ENCODE assay signal across 7 mouse cellular contexts in genomic region chr3:75556695-75557291, GRCm38 (mm10). TPM values are rescaled to one million over a fixed set of nuclear protein-coding genes. Genes with fewer than 3 reads are reported as not detected.
DNase-seq lines count a peak whose midpoint lies in the region; ATAC-seq lines count a peak whose summit lies in the region.

TSS of gene Pdcd10 (minus strand) at chr3:75556856.

- peak within 1 kb of the TSS; percentile 92 for H3K9ac ChIP-seq in intestine, embryonic 16.5 days (ENCODE audit: low read depth, low read length)
- H3K9ac ChIP-seq in midbrain, embryonic 11.5 days (ENCODE audit: low read length): peak within 1 kb of the TSS; percentile 87

- WGBS in intestine, embryonic 16.5 days: under 1% methylated on average over 35 of the region's 35 CpGs
- WGBS in midbrain, embryonic 11.5 days: under 1% methylated on average over 35 of the region's 35 CpGs

- DNase-seq in adrenal gland, adult 8-10 months: peak; percentile 100
- peak; percentile 99 for DNase-seq in embryo, embryonic 9.5 days (ENCODE audit: extremely low spot score)
- peak; percentile 92 to 97 for DNase-seq in gastrocnemius, postnatal 4 days (ENCODE audit: low spot score in 2 of 2)
- DNase-seq in left cerebral cortex, postnatal 36 days (ENCODE audit: low spot score in 2 of 2): peak; percentile 97 to 99
- peak; percentile 100 for DNase-seq in midbrain, embryonic 11.5 days (ENCODE audit: low spot score, missing footprints)
- peak; percentile 99 for DNase-seq in skeletal muscle tissue, adult 2 months (ENCODE audit: low read depth, low spot score)

- intact Hi-C loops in left cerebral cortex, postnatal 36 days (cut with DNase I): loop anchor here (10.0 kb wide), 1 partner anchor 158 kb away; no protein-coding TSS in a partner anchor

- ATAC-seq in intestine, embryonic 16.5 days: peak; percentile 97
- peak; percentile 97 for ATAC-seq in midbrain, embryonic 11.5 days (ENCODE audit: low FRiP score)

- no peaks in the 10 kb centered on the region for H3K9me3 ChIP-seq in intestine, embryonic 16.5 days (ENCODE audit: control insufficient read depth, low read length)
- H3K9me3 ChIP-seq in midbrain, embryonic 11.5 days (ENCODE audit: control insufficient read depth, low read length): no peaks in the 10 kb centered on the region

- peak within 1 kb of the TSS; percentile 84 for H3K27ac ChIP-seq in intestine, embryonic 16.5 days (ENCODE audit: low read length)
- peak within 1 kb of the TSS; percentile 49 for H3K27ac ChIP-seq in midbrain, embryonic 11.5 days (ENCODE audit: low read depth, low read length)

- H3K4me1 ChIP-seq in intestine, embryonic 16.5 days (ENCODE audit: control insufficient read depth, insufficient read depth, low read length): peaks cover 3% of the 10 kb centered on the region
- H3K4me1 ChIP-seq in midbrain, embryonic 11.5 days (ENCODE audit: control insufficient read depth, insufficient read depth, low read length): peaks cover 3% of the 10 kb centered on the region; the same call in 1 of the 2 replicates

- no peaks in the 10 kb centered on the region for H3K27me3 ChIP-seq in intestine, embryonic 16.5 days (replicated peaks; ENCODE audit: control insufficient read depth, insufficient read depth, low read length)
- no peaks in the 10 kb centered on the region for H3K27me3 ChIP-seq in midbrain, embryonic 11.5 days (ENCODE audit: control insufficient read depth, insufficient read depth, low read length)

- H3K36me3 ChIP-seq in intestine, embryonic 16.5 days (ENCODE audit: control insufficient read depth, insufficient read depth, low read length): no peaks in the 10 kb centered on the region
- no peaks in the 10 kb centered on the region for H3K36me3 ChIP-seq in midbrain, embryonic 11.5 days (ENCODE audit: control insufficient read depth, insufficient read depth, low read length)

- H3K4me3 ChIP-seq in intestine, embryonic 16.5 days (ENCODE audit: low read length): peak within 1 kb of the TSS; percentile 98
- peak within 1 kb of the TSS; percentile 89 for H3K4me3 ChIP-seq in midbrain, embryonic 11.5 days (ENCODE audit: low read depth, low read length)

- peak within 1 kb of the TSS; percentile 61 for H3K4me2 ChIP-seq in intestine, embryonic 16.5 days (ENCODE audit: low read depth, low read length)
- H3K4me2 ChIP-seq in midbrain, embryonic 11.5 days: peak within 1 kb of the TSS; percentile 71

RNA-seq across cellular contexts. Expression of gene Pdcd10, which starts in this region (rescaled TPM):
- 10 to 100 TPM; 62.9 to 74.6 (median 70.4) TPM for total RNA-seq in adrenal gland, adult 8-10 months (2022)
- 10 to 100 TPM; 34.7 to 39.7 TPM for total RNA-seq in gastrocnemius, postnatal 4 days (2021)
- 74.2 and 79.9 TPM in 2 replicates for polyA plus RNA-seq in intestine, embryonic 16.5 days (2015; fragmentation: Nextera tagmentation; extraction: Ambion mirVana)
- total RNA-seq in left cerebral cortex, postnatal 36 days (2021): 10 to 100 TPM; 52.7 to 57.5 TPM
- 95.7 and 101 TPM in 2 replicates for polyA plus RNA-seq in midbrain, embryonic 11.5 days (2014; fragmentation: Nextera tagmentation; extraction: Ambion mirVana)

Comparison
In these comparisons a context has a peak if more than half of its experiments do, and no peak if none do; other contexts are left out.
1. Peak in every context shown above with its lines: DNase-seq, ATAC-seq, H3K4me3 ChIP-seq and H3K27ac ChIP-seq.